Mouse (Mus musculus): Measurements from ENCODE around the gene Myo3b.

GRCm38 (mm10) chr2:70260646-70261195 lies 221.8 kb downstream of the Myo3b start:
- TF ChIP-seq GATA1 (IDR thresholded peaks at IDR 0.05; ENCODE audit: borderline replicate concordance, low read length): no peak
- TF ChIP-seq FLI1 (IDR thresholded peaks at IDR 0.05; ENCODE audit: low read length): no peak

All from megakaryocyte, embryonic 14.5 days (primary cell).